Mouse (Mus musculus): ENCODE results near the gene Casq2. TPM values are rescaled to one million over a fixed set of nuclear protein-coding genes. Genes with fewer than 3 reads are reported as not detected.
A peak's percentile ranks its signal among the peaks of the same experiment; 100 is the strongest.

Gene Casq2
- polyA plus RNA-seq, 1 experiment from 2014 or later = 5.7 TPM

GRCm38 (mm10) chr3:102192621-102193020 lies 106.4 kb downstream of the Casq2 start:
- no peak for TF ChIP-seq CTCF (IDR thresholded peaks at IDR 0.05; ENCODE audit: low read depth)
- Histone ChIP-seq H3K27ac (ENCODE audit: low read depth, low read length) (no peak overlapping the region), H3K9ac (ENCODE audit: low read depth, low read length) (no peak overlapping the region), H3K4me3 (ENCODE audit: low read depth, low read length) (no peak overlapping the region), H3K4me2 (replicated peaks; ENCODE audit: low read depth) (no peak overlapping the region), H3K36me3 (ENCODE audit: control insufficient read depth, insufficient read depth) (peaks cover 9% of the 10 kb centered on the region), H3K27me3 (replicated peaks; ENCODE audit: control insufficient read depth, insufficient read depth, low read length) (no peaks in the 10 kb centered on the region), H3K4me1 (replicated peaks; ENCODE audit: control insufficient read depth, insufficient read depth, low read length) (peaks cover 26% of the 10 kb centered on the region), H3K9me3 (ENCODE audit: control insufficient read depth) (no peaks in the 10 kb centered on the region)
- ATAC-seq = no peak
- 62% methylated on average over 2 of the region's 2 CpGs for WGBS

GRCm38 (mm10) chr3:102193488-102194290 lies 107.5 kb downstream of the Casq2 start:
- no peak for ATAC-seq
- no peak for TF ChIP-seq CTCF (IDR thresholded peaks at IDR 0.05; ENCODE audit: low read depth)
- no peak overlapping the region for H3K9ac ChIP-seq (ENCODE audit: low read depth, low read length)
- peak overlapping the region; percentile 48 for H3K4me2 ChIP-seq (replicated peaks; ENCODE audit: low read depth)
- WGBS = 15% methylated on average over 20 of the region's 20 CpGs
- peaks cover 7% of the 10 kb centered on the region for H3K36me3 ChIP-seq (ENCODE audit: control insufficient read depth, insufficient read depth)
- H3K27me3 ChIP-seq (replicated peaks; ENCODE audit: control insufficient read depth, insufficient read depth, low read length) = no peaks in the 10 kb centered on the region
- no peak overlapping the region for H3K4me3 ChIP-seq (ENCODE audit: low read depth, low read length)
- H3K4me1 ChIP-seq (replicated peaks; ENCODE audit: control insufficient read depth, insufficient read depth, low read length) = peaks cover 26% of the 10 kb centered on the region
- H3K9me3 ChIP-seq (ENCODE audit: control insufficient read depth) = no peaks in the 10 kb centered on the region
- H3K27ac ChIP-seq (ENCODE audit: low read depth, low read length) = no peak overlapping the region

DNA sequence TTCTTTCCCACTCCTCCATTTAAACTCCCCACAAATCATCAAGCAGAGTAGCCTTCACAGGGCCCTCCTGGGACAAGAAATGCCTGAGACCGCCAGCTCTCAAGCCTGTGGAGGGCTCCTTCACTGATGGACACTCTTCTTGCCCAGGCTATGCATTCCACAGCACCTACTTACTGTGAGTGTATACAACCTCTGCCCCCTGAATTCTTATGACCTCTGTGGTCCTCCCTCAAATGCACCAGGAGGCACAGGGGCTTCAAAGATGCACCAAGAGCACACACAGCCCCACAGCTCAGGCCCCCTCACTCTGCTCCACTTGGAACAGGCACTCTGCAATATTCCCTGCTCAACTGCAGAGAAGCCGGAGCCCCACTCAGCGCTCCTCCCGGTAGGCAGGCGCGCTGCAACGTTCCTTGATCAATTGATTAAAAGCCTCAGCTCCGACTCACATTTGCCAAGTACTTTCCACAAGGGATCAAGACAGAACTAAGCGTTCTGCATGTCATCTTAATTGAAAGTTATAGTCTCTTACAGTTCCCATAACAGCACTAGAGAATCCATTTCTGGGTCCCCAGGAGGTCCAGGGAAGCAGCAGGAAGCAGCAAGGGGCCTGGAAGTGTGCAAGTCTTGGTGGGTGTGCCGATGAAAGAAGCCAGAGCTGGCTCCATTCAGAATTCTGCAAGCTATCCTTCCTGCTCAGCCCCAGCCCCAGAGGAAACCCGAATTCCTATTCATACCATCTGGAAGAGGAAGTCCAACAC lies 108.3 kb downstream of the Casq2 start:
- no peak overlapping the region for H3K9ac ChIP-seq (ENCODE audit: low read depth, low read length)
- no peak for ATAC-seq
- H3K36me3 ChIP-seq (ENCODE audit: control insufficient read depth, insufficient read depth) = peaks cover 3% of the 10 kb centered on the region; the same call in 1 of the 2 replicates
- H3K27me3 ChIP-seq (replicated peaks; ENCODE audit: control insufficient read depth, insufficient read depth, low read length) = no peaks in the 10 kb centered on the region
- 44% methylated on average over 11 of the region's 11 CpGs for WGBS
- no peak overlapping the region for H3K27ac ChIP-seq (ENCODE audit: low read depth, low read length)
- no peaks in the 10 kb centered on the region for H3K9me3 ChIP-seq (ENCODE audit: control insufficient read depth)
- H3K4me1 ChIP-seq (replicated peaks; ENCODE audit: control insufficient read depth, insufficient read depth, low read length) = peaks cover 26% of the 10 kb centered on the region
- TF ChIP-seq CTCF (IDR thresholded peaks at IDR 0.05; ENCODE audit: low read depth) = no peak
- H3K4me2 ChIP-seq (replicated peaks; ENCODE audit: low read depth) = no peak overlapping the region; the same call in 1 of the 2 replicates
- H3K4me3 ChIP-seq (ENCODE audit: low read depth, low read length) = no peak overlapping the region

- WGBS = 37% methylated on average over 2 of the region's 2 CpGs
- peaks cover 26% of the 10 kb centered on the region for H3K4me1 ChIP-seq (replicated peaks; ENCODE audit: control insufficient read depth, insufficient read depth, low read length)
- TF ChIP-seq CTCF (IDR thresholded peaks at IDR 0.05; ENCODE audit: low read depth) = no peak
- H3K9me3 ChIP-seq (ENCODE audit: control insufficient read depth) = no peaks in the 10 kb centered on the region
- no peak overlapping the region for H3K4me3 ChIP-seq (ENCODE audit: low read depth, low read length)
- ATAC-seq = peak; percentile 42; the same call in 1 of the 2 replicates
- peaks cover 3% of the 10 kb centered on the region; the same call in 1 of the 2 replicates for H3K36me3 ChIP-seq (ENCODE audit: control insufficient read depth, insufficient read depth)
- H3K27ac ChIP-seq (ENCODE audit: low read depth, low read length) = no peak overlapping the region
- no peak overlapping the region for H3K9ac ChIP-seq (ENCODE audit: low read depth, low read length)
- no peaks in the 10 kb centered on the region for H3K27me3 ChIP-seq (replicated peaks; ENCODE audit: control insufficient read depth, insufficient read depth, low read length)
- no peak overlapping the region for H3K4me2 ChIP-seq (replicated peaks; ENCODE audit: low read depth)
Observed at GRCm38 (mm10) chr3:102195762-102196161, 109.5 kb downstream of the Casq2 start.

Other genes with a start within 250 kb of the Casq2 start
- gene Mab21l3, start 237.5 kb upstream of the Casq2 start, polyA plus RNA-seq (2015; fragmentation: Nextera tagmentation; extraction: Ambion mirVana) = 0.16 and 0.17 TPM in 2 replicates
- gene Slc22a15, start 162.0 kb upstream of the Casq2 start, polyA plus RNA-seq (2015; fragmentation: Nextera tagmentation; extraction: Ambion mirVana) = 5.2 and 5.3 TPM in 2 replicates
- gene Nhlh2, start 76.3 kb upstream of the Casq2 start, polyA plus RNA-seq (2015; fragmentation: Nextera tagmentation; extraction: Ambion mirVana) = not detected in 2 replicates
- gene Vangl1, start 118.3 kb downstream of the Casq2 start, polyA plus RNA-seq (2015; fragmentation: Nextera tagmentation; extraction: Ambion mirVana) = 7.2 and 7.4 TPM in 2 replicates

Measured in intestine, postnatal 0 days (tissue).